Mouse (Mus musculus): ENCODE results near the gene Irf9.

GRCm38 (mm10) chr14:55565748-55566147 lies 37.6 kb upstream of the Irf9 start:
- TF ChIP-seq CTCF (conservative IDR thresholded peaks at IDR 0.05; ENCODE audit: low read length): no peak
- no peak for TF ChIP-seq POU5F1 (IDR thresholded peaks at IDR 0.05; ENCODE audit: borderline replicate concordance, low read length)
- TF ChIP-seq NANOG (IDR thresholded peaks at IDR 0.05; ENCODE audit: borderline replicate concordance, low read length): no peak

Data from E14TG2a.4 (cell line).